Mouse (Mus musculus) gastrocnemius, adult 8-10 months (tissue): ENCODE measurements around the gene Retreg1. TPM values are rescaled to one million over a fixed set of nuclear protein-coding genes. Genes with fewer than 3 reads are reported as not detected.
A peak's percentile ranks its signal among the peaks of the same experiment; 100 is the strongest.
"Not testable (repeated sequence)": the region's sequence is repeated elsewhere in the genome, so short reads cannot be mapped to it uniquely, and the experiment has no call there.

ENCODE experiments used
- DNase-seq, 2 experiments: peaks; one replicate each; pipeline ENCODE4 v3.0.0; 2022; ENCODE audit warnings: low spot score in 2 of 2
- total RNA-seq, 4 experiments: library from RNA; stranded (reverse); gene quantifications; 2 replicates each; pipeline ENCODE4 v1.2.4; 2022

The Retreg1 gene
- total RNA-seq, 4 experiments from 2014 or later = 150 to 208 (median 158) TPM

DNA sequence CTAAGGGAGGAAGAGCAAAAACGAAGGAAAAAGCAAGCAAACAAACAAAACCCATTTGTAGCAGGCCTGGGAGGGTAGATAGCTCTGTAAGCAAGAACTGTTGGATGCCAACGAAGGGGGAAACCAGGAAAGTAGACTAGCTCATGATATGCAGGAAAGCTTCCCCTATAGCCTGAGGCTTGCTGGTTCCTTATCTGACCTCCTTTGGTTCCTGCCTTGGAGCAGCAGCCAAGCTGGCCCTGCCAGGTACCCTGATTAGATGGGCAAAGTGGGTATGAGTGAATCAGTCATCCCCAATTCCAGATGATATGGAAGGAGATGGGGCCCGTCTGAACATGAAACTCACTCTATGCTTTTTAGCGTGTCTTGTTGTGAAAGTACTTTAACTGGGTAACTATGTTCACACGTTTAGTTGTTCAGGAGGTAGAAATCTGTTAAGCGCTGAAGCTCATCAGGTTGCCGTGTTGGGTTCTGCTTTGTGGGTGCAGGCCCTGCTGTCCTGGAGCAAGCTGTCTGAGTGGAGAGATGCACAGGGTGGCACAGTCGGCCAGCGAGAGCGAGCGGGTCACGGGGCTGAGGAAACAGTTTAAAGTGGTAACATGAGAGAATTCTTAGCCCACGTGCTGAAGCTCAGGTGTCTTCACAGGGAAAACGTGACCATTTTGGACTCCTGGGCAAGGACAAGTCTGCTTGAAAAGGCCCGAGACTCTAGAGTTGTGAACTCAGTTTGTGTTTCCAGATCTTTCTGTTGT lies 100.6 kb downstream of the Retreg1 start:
- DNase-seq = no peak

DNA sequence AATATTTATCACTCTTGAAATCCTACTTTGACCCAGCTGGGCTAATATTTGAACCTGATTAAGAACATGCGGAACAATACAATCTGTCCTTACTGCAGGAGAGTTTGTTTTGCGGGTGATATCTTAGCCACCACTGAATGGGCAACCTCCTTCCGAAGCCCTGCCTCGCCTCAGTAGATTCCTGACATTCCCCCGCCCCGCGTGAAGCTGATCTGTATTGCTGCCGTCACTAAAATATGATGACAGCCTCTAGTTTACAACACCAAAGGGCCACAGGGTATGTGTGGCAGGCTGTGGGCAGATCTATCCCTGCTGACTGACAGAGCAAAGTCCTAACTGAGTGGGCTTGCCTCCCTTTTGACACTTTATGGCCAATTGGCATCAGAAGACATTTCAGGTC lies 102.2 kb downstream of the Retreg1 start:
- DNase-seq = no peak

DNA sequence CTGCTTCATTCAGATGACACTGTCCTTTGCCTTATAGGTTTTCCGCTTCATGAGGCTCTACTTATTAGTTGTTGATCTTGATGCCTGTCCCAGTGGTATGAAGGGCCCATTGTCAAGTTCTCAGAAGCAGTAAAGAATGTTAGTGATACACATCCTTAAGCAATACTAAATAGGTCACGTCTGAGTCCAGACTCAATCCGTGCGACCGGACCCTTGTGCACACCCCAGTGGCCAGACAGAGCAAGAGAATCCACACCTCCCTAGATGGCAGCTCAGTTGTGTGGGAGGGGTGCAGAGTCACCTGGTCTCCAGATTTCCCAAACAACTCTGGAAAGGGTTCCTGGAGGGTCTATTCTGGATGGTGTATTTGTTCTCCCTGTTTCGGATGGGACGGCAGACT lies 103.5 kb downstream of the Retreg1 start:
- no peak for DNase-seq

DNA sequence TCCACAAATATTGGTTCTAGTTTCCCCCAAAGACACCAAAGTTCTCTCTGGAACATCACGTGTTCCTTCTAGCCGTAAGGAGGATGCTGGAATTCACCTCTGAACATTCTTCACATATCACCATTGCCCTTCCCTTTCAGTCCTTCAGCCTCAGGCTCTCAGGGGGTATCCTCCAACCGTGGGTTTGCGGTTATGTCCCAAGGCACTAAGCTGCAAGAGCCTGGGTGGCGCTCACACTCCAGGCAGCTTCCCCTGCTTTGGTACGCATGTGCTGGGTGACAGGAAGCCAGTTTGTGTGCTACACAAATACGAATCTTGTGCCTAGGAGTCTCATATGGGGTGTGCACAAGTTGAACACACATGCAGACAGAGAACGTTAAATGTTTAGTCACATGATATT lies 104.4 kb downstream of the Retreg1 start:
- no peak for DNase-seq

DNA sequence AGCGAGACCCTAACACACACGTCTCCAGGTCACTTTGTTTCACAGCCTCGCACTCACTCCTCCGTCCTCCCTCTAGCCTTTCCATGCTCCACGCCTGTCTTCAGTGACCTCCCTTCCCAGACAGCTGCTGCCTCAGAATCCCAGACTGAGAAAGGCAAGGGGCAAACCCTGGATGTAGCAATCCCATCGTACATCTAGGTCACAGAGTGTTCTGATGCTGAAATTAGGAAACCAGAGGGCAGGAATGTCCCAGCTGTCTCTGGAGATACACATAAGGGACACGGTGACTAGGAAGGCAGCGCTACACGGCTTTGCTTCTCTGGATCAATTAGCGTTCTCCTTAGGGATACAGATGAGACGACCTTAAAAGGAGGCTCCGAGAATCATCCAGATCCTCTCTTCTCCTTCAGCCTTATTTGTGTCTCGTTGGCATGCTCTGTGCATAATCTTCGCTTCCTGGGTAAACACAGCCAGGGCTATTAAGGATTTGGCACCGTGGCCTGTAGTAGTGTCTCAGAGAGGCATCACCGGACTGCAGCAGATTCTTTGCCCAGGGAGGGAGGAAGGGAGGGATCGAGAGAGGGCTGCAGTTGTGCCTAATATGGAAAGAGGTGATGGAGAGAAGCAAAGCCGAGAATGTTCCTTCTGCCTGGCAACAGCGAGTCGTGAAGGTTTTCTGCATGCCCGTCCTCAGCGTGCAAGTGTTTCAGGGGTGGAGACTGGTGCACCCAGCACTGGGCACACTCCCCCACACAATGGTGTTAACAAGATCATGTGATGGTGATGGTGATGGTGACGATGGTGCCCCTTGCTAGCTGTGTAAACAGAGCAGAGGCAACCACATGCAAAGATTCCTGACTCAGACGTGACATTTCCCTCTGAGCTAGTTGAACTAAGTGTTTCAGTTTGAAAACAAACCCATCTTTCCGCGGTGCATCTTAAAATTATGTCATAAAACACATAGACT lies 105.6 kb downstream of the Retreg1 start:
- peak in 1 of 2 experiments; percentile 56 for DNase-seq

DNA sequence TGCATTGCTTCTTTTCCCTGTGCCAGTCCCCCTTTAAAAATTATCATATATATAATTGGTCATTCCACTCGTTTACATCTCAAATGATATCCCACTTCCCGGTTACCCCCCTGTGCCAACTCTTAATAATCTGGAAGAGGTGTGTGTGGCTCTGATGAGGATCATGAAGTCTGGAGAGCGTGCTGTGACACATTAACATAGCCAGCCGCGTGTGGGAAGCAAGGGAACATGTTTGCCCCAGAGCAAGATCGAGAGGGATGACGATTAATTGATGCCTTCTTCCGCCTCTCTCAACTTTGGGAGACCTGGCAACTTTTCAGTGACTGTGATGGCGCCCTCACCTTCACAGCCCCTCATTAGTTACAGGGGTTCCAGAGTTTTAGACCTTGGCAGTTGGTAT lies 106.7 kb downstream of the Retreg1 start:
- no peak for DNase-seq

DNA sequence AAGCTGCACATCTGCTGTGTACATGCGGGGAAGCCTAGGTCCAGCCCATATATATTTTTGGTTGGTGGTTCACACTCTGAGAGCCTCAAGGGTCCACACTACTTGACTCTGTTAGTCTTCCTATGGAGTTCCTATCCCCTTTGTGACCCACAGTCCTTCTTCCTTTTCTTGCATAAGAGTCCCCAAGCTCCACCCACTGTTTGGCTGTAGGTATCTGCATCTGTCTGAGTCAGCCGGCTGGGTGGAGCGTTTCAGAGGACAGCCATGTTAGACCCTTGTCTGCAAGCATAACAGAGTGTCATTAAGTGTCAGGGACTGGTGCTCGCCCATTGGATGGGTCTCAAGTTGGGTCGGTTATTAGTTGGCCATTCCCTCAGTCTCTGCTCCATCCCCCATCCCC lies 107.6 kb downstream of the Retreg1 start:
- DNase-seq = no peak

DNA sequence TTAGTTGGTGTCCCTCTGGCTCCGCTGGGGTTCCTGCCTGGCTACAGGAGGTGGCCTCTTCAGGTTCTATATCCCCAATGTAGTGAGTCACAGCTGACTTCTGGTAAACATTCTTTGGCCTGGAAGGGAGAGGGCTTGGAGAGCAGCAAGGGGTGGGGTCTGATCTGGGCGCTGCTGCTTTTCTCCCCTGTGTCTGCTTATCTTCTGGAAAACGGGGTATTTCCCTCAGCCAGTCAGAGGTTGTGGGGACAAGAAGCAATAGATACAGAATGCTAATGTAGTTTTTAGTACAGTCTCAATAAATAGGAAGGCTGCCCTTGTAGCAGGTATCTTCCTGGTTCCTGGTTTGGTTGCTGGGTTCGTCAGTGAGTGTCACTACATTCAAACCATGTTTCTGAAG lies 108.1 kb downstream of the Retreg1 start:
- no peak for DNase-seq

DNA sequence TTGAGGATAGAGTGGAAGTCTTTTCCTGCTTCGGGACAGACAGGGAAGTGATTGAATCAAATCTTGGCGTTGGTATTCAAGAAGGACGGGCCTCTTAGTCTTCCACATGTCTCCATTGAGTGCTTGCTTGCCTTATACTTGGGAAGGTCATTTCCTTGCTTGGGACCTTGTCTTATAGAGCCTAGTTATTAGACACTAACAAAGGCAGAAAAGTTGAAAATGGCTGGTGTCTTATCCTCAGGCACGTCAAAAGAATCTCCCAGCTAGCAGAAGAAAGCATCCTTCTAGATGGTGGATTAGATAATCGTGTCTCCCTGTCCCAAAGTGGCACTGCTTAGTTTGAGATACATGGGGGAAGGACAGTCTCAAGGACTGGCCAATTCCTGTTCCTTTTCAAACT lies 113.0 kb downstream of the Retreg1 start:
- DNase-seq = no peak

DNA sequence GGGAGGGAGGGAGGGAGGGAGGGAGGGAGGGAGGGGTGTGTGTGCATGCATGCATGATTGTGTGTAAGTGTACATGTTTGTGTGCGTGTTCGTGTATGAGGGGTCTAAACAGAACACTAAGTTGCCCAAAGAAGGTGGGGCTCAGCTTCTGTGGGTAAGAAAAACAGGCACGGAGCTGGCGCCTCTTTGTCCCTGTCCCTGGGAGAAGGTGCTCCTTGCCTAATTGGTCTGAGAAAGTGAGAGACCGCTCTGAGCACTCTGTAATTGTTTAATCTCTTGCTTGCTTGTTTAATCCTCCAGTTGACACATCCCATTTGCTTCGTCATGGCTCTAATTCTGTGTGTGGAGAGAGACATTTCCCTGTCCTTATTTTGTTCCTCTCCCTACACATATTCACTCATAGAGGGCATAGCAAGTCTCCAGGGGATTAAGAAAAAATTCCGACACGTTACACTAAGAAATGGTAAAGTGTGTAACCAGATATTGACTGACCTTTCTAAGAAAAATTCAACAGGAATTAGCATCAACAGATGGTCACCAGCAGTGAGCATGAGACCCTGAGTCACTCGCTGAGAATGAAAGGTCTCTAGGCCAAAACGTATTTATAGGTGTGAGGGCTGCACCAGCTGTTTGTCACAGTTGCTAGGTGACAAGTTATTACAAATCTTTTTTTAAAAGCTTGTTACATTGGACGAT lies 113.6 kb downstream of the Retreg1 start:
- DNase-seq = no peak

DNA sequence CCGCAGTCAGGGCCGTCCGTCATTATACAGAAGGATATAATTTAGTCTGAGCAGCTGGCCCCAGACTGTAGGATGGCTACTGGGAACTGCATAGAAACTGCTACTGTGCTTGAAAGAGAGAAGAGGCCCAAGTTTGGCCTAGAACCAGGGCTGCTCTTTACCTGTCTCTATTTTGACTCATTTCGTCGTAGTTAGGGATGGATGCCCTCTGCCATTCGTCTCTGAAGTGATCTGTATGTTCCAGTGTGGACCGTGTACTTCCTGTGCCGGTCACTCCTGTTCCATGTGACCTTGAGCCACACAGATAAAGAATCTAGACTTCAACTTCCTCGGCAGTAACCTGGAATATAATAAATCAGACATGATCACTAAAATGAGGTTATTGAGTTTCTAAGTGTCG lies 114.7 kb downstream of the Retreg1 start:
- no peak for DNase-seq

DNA sequence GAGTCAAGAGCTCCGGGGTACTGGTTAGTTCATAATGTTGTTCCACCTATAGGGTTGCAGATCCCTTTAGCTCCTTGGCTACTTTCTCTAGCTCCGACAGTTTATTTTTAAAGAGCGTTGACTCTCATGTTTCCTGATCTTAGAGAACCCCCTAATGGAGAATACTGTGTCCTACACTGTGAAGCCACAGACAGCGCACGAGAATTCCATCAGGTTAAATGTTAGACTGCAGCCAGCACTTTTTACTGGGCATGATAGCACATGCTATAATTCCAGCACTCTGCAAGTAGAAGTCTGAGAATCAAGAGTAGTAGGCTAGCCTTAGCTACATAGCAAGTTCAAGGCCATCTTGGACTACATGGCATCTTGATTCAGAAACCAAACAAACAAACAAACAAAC lies 116.4 kb downstream of the Retreg1 start:
- no peak for DNase-seq

DNA sequence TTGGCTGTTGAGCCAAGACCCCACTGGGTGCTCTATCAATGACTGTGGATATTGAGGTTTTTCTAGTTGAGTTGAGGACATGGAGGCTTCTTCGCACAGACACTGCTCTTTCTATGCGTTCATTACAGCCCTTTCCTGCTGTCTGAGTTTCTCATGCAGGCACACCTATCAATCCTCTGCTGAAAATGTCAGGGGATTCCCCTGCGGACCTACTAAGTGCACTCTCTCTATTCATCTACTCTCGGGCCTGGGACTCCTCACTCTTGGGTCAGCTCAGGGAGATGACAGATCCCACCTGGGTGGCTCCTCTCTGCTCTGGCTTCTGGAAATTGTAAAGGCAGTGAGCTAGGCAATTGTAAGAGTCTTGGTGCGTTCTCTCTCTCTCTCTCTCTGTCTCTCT lies 117.3 kb downstream of the Retreg1 start:
- no peak for DNase-seq

DNA sequence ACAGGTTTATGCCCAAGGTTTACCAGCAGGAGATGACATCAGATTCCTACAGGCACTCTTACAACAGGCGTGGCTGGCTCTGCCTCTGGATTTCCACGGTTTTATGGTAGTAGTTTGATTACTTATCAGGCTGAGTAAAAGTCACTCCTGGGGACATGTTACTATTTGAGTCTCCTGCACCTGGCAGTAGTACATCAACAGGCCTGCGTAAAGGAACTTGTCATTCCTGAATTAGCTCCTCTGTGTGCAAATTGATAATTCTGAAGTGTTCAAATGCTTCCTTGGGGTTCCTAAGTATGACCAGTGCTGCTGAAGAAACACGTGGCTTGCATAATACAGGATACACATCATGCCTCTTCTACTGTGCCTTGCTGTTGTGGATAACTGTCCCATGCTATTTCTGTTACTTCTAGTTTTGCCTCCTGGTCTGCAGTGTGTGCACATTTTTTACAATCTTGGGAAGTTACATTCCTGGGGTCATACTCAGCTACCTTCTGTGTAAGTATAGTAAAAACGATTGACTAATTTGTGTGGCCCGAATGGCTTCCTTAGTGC lies 123.3 kb downstream of the Retreg1 start:
- DNase-seq = no peak

DNA sequence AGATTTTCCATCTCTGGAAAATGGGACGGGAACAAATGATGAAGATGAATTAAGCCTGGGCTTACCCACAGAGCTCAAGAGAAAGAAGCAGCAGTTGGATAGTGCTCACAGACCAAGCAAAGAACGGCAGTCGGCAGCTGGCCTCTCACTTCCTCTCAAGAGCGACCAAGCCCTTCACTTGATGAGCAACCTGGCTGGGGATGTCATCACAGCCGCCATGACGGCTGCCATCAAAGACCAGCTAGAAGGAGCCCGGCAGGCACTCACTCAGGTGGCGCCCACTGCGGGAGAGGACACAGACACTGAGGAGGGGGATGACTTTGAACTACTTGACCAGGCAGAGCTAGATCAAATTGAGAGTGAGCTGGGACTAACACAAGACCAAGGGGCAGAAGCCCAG lies 128.6 kb downstream of the Retreg1 start:
- no peak for DNase-seq

DNA sequence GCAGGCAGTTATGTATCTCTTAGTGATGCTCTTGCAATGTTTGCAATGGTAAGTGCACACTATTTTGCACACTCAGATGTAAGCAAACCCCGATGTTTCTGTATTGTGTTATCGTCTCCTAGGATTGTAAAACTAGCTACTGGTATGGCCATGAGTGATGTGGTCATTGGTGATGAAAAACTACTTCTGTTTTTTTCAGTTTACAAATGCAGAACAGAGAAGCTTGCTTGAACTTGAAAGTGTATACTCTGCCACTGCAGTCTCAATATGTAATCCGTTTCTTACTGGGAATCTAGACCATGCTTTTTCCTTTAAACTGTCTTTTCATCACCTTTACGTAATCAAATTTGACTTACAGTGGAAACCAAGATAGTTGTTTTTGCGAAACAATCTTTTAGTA lies 129.8 kb downstream of the Retreg1 start:
- no peak for DNase-seq

DNA sequence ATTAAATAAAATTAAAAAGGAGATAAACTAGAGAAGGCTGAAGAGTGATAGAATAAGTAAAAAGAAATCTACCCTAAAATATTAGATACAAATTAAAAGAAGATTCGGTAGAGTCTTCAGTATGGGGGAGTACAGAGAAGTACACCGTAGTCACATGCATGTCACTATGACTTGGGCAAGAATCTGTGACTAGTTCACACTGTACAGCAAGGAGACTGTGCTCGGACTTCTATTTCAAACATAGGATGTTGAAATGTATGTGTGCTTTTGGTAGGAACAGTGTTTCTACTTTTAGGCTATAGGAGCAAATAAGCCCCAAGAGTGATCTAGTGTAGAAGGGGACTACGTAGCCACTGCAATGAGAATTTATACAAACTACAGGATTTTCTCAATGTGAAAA lies 131.4 kb downstream of the Retreg1 start:
- DNase-seq = no peak

DNA sequence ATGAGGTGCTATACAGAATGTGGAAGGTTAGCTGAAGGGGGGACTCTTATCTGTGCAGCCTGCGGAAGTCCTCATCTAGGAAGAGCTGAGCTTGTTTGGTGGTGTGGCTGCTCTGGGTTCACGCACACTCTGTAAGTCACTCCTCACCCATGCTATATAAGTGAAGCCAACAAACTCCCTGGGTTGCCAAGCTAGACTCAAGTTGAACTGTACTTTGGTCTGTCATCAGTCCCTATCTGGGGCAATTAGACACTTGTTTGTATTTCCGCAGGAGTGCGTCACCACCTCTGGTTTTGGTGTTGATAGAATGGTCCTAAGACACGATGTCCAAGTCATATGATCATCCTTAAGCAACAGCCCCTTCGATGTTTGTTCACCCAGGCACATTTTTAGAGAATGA lies 132.8 kb downstream of the Retreg1 start:
- DNase-seq = no peak

DNA sequence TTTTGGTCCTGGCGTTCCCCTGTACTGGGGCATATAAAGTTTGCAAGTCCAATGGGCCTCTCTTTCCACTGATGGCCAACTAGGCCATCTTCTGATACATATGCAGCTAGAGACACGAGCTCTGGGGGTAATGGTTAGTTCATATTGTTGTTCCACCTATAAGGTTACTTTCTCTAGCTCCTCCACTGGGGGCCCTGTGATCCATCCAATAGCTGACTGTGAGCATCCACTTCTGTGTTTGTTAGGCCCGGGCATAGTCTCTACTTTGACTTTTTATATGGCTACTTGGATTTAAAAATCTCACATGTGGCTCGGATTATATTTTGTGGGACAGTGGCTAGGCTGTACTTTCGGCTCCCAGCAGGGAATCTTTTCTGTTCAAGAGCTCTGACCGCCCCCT lies 140.6 kb downstream of the Retreg1 start:
- DNase-seq = not testable (repeated sequence)

DNA sequence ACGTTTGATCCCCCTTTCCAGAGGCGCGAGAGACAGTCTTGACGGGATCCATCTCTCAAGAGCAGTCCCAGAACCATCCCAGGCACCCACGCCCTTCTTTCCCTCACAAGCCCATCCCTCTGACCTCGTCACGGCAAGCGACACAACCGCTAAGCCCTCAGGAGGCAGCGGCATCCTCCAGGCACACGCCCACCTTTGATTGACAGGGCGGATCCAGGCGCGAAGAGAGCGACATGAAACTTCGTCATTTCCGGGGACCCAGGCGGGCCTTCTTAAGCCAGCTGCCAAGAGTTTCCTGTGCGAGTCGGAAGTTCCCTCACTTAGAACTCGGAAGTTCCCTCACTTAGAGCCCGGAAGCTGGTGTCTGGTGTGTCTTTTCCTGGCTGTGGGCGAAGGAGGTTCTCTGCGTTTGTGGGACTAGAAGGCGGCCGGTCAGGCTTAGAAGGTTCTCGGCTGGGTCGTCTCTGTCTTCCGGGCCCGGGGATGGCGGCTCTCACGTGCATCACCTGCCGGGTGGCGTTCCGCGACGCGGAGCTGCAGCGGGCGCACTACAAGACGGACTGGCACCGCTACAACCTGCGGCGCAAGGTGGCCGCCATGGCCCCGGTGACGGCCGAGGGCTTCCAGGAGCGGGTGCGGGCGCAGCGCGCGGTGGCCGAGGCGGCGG lies 141.2 kb downstream of the Retreg1 start, which contains the start of gene Zfp622:
Zfp622 (plus strand) TSS at position 300 of the 667 bp plus-strand sequence.
- peak; percentile 92 to 93 for DNase-seq
